Mouse (Mus musculus) intestine, embryonic 14.5 days (tissue): ENCODE data around the gene Vipas39. TPM values are rescaled to one million over a fixed set of nuclear protein-coding genes. Genes with fewer than 3 reads are reported as not detected.

Experiments used
- ATAC-seq: fragments of 200-750 bp; cut with Nextera tagmentation; replicated peaks from 2 replicates; pipeline ENCODE4 v1.8.0; 2017; ENCODE audit warnings: low read depth, moderate number of reproducible peaks, moderate TSS enrichment, moderate library complexity; ENCODE audit not compliant: low FRiP score, low TSS enrichment
- DNase-seq: peaks from one replicate; pipeline ENCODE4 v3.0.0-alpha.2; 2018; ENCODE audit warnings: low spot score
- H3K27ac ChIP-seq: fragments of 300-500 bp; sonication (generic); 2 replicates; pipeline ENCODE4 v1.5.1; 2014; ENCODE audit warnings: low read depth, mild to moderate bottlenecking, control low read depth
- H3K27me3 ChIP-seq: fragments of 300-500 bp; sonication (generic); replicated peaks from 2 replicates; pipeline ENCODE4 v1.6.1; 2014; ENCODE audit warnings: low read length, control low read depth; ENCODE audit not compliant: control insufficient read depth, insufficient read depth
- H3K36me3 ChIP-seq: fragments of 300-500 bp; sonication (generic); 2 replicates; pipeline ENCODE4 v1.6.1; 2014; ENCODE audit warnings: low read length, control low read depth; ENCODE audit not compliant: control insufficient read depth, insufficient read depth
- H3K4me1 ChIP-seq: fragments of 300-500 bp; sonication (generic); replicated peaks from 2 replicates; pipeline ENCODE4 v1.6.1; 2014; ENCODE audit warnings: low read length, control low read depth, mixed read lengths; ENCODE audit not compliant: control insufficient read depth, insufficient read depth
- H3K4me2 ChIP-seq: fragments of 300-500 bp; sonication (generic); 2 replicates; pipeline ENCODE4 v1.6.1; 2014; ENCODE audit warnings: low read length
- H3K4me3 ChIP-seq: fragments of 300-500 bp; sonication (generic); 2 replicates; pipeline ENCODE4 v1.5.1; 2014; ENCODE audit warnings: low read depth, low read length, control low read depth, mixed read lengths
- H3K9ac ChIP-seq: fragments of 300-500 bp; sonication (generic); 2 replicates; pipeline ENCODE4 v1.6.1; 2014; ENCODE audit warnings: mild to moderate bottlenecking, low read length
- H3K9me3 ChIP-seq: fragments of 300-500 bp; sonication (generic); 2 replicates; pipeline ENCODE4 v1.6.1; 2016; ENCODE audit warnings: low read length, control low read depth; ENCODE audit not compliant: control insufficient read depth
- WGBS: fragments of 180-500 bp; shearing (Covaris S2); extraction: QIAGEN DNeasy Blood & Tissue Kit; methylation state at CpG from one replicate; pipeline ENCODE4 v1.1.7; 2014; 5-methylcytosine and 5-hydroxymethylcytosine counted together
- polyA plus RNA-seq: library from polyadenylated mRNA; unstranded; fragments of >200 nt; fragmentation: Nextera tagmentation; extraction: Ambion mirVana; gene quantifications from 2 replicates; pipeline ENCODE4 v1.2.1, GENCODE M21; 2014

The Vipas39 gene
- polyA plus RNA-seq, 1 experiment from 2014 or later = 40.8 TPM

DNA sequence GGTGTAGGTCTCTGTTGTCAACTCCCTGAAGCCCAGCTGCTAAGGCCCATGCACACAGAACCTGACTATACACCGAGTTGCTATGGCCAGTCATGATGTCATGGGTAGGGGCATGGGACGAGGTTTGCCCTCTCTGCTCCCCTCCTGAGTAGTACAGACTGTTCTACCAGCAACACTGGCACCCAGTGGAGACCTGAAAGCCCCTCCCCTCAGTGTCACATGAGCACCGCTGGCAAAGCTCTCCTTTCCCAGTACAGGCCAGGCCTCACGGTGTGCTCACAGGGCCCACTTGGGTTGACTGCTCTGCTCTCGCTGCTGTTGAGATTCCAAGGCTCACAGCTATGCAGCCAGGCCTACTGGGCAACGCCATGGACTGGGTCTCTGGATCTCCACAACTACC is 27.9 kb upstream of the Vipas39 start:
- H3K9ac ChIP-seq = no peak overlapping the region
- DNase-seq (no peak), ATAC-seq (no peak)
- no peaks in the 10 kb centered on the region for H3K36me3 ChIP-seq
- H3K27me3 ChIP-seq = peaks cover 9% of the 10 kb centered on the region
- H3K4me3 ChIP-seq = no peak overlapping the region
- 69% methylated on average over 6 of the region's 6 CpGs for WGBS
- H3K4me2 ChIP-seq = no peak overlapping the region
- no peak overlapping the region for H3K27ac ChIP-seq
- no peaks in the 10 kb centered on the region for H3K4me1 ChIP-seq
- H3K9me3 ChIP-seq = no peaks in the 10 kb centered on the region

DNA sequence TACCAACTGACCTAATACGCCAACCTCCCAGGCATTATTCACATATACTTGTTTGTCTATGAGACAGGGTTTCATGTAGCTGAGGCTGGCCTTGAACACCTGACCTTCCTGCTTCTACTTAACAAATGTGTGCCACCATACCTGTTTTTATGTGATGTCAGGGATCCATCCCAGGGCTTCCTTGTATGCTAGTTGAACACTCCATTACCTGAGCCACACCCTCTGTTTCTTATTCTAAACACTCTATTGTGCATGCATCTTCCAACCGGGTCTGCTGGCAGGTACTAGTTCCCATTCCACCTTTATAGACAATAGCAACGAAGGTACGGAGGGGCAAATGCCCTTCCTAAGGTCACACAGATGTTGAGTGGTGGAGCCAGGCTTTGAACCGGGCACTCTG is 23.0 kb upstream of the Vipas39 start:
- WGBS = 92% methylated on average over 5 of the region's 5 CpGs
- no peak overlapping the region for H3K9ac ChIP-seq
- H3K36me3 ChIP-seq = no peaks in the 10 kb centered on the region
- H3K9me3 ChIP-seq = 0 out of 2 replicates have a peak, but pooled peaks cover 3% of the 10 kb centered on the region
- no peak overlapping the region for H3K4me2 ChIP-seq
- no peaks in the 10 kb centered on the region for H3K27me3 ChIP-seq
- no peak for ATAC-seq
- no peak overlapping the region for H3K4me3 ChIP-seq
- no peak overlapping the region for H3K27ac ChIP-seq
- H3K4me1 ChIP-seq = no peaks in the 10 kb centered on the region
- no peak for DNase-seq

DNA sequence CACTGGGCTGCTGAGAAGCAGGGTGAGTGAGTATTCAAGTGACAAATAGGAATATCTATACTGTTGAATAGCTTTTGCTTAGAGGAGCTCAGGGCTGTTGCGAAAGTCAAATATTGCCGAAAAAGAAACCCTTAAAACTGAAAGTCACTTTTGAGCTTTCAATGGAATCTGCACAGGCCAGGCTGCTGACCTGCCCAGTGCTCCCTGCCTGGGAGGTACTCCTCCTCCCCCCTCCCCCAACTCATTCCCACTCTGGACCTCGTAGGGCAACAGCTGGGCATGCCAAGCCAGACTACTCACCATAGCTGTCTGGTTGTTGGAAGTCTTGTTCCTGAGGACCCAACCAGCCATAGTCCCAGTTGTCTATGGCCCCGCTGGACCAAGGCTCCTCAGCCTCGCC is 18.7 kb upstream of the Vipas39 start:
- Histone ChIP-seq H3K9ac (no peak overlapping the region), H3K27ac (no peak overlapping the region), H3K27me3 (no peaks in the 10 kb centered on the region), H3K36me3 (no peaks in the 10 kb centered on the region), H3K4me1 (no peaks in the 10 kb centered on the region), H3K9me3 (0 out of 2 replicates have a peak, but pooled peaks cover 3% of the 10 kb centered on the region), H3K4me2 (no peak overlapping the region), H3K4me3 (no peak overlapping the region)
- ATAC-seq (no peak), DNase-seq (no peak)
- 80% methylated on average over 5 of the region's 5 CpGs for WGBS

DNA sequence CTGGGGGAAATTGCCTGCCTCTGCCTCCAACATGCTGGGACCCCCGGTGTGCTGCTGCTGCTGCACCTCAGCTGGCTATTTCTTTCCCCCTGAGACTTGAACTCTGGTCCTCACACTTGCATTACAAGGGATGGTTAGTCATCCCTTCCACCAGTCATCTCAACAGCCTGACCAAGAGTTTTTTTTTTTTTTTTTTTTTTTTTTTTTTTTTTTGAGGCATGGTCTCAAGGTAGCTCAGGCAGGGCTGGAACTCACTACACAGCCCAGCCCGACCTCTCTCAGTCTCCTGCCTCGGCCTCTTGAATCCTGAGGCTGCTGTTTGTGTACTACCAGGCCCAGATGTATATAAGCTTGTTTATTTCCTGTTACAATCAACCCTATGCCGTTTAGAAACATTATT is 18.2 kb upstream of the Vipas39 start:
- no peaks in the 10 kb centered on the region for H3K27me3 ChIP-seq
- ATAC-seq (no peak), DNase-seq (no peak)
- WGBS = 70% methylated on average over 4 of the region's 4 CpGs
- no peak overlapping the region for H3K4me2 ChIP-seq
- 0 out of 2 replicates have a peak, but pooled peaks cover 3% of the 10 kb centered on the region for H3K9me3 ChIP-seq
- H3K4me1 ChIP-seq = no peaks in the 10 kb centered on the region
- H3K9ac ChIP-seq = no peak overlapping the region
- H3K4me3 ChIP-seq = no peak overlapping the region
- no peaks in the 10 kb centered on the region for H3K36me3 ChIP-seq
- H3K27ac ChIP-seq = no peak overlapping the region

DNA sequence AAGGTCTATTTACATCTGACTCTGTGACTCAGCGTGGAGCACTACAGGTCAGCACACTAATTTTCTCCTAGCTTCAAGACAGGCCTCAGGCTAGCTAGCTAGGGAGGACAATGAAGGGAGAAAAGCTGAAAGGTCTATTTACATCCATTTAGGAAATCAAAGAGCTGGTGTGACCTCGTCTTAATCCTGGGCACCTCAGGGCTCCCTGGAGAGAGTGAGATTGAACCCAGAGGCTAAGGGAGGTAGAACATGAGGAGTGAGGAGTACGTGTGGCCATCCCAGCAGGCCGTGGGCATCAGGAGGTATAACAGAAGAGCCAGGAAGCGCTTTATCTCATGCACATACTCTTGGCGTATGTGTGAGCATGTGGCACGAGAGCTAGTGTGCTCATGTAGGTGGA is 17.6 kb upstream of the Vipas39 start:
- no peak for ATAC-seq
- H3K9me3 ChIP-seq = 0 out of 2 replicates have a peak, but pooled peaks cover 3% of the 10 kb centered on the region
- no peaks in the 10 kb centered on the region for H3K36me3 ChIP-seq
- H3K9ac ChIP-seq = no peak overlapping the region
- H3K27ac ChIP-seq = no peak overlapping the region
- no peak for DNase-seq
- H3K27me3 ChIP-seq = no peaks in the 10 kb centered on the region
- no peak overlapping the region for H3K4me2 ChIP-seq
- H3K4me3 ChIP-seq = no peak overlapping the region
- H3K4me1 ChIP-seq = no peaks in the 10 kb centered on the region; the same call in 1 of the 2 replicates
- WGBS = 69% methylated on average over 7 of the region's 7 CpGs

GRCm38 (mm10) chr12:87282743-87283142 is 16.7 kb upstream of the Vipas39 start:
- Histone ChIP-seq H3K36me3 (no peaks in the 10 kb centered on the region), H3K27ac (no peak overlapping the region), H3K4me2 (no peak overlapping the region), H3K4me3 (no peak overlapping the region), H3K9me3 (no peaks in the 10 kb centered on the region), H3K9ac (no peak overlapping the region), H3K27me3 (no peaks in the 10 kb centered on the region), H3K4me1 (peaks cover 4% of the 10 kb centered on the region; the same call in 1 of the 2 replicates)
- 94% methylated on average over 4 of the region's 4 CpGs for WGBS
- DNase-seq (no peak), ATAC-seq (no peak)

DNA sequence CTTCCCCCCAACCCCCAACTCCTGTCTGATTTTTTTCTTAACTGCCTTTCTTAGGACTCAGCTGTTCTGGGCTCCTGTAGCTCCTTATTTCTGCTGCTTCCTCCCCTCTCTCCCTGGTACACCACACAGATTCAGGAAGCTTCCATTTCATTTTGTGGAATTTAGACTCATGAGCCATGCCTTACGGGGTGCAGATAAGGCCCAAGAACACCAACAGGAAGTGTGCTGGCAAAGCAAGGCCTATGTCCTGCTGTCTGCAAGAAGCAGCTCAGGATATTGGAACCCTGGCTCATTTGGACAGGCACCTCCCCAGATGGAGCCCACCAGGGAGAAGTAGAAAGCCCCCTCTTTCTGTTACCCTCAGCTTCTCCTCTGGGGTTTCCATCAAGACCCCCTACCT is 15.7 kb upstream of the Vipas39 start:
- no peak for ATAC-seq

GRCm38 (mm10) chr12:87279879-87280278 is 13.8 kb upstream of the Vipas39 start:
- Histone ChIP-seq H3K36me3 (peaks cover 18% of the 10 kb centered on the region), H3K27me3 (no peaks in the 10 kb centered on the region), H3K9me3 (no peaks in the 10 kb centered on the region), H3K9ac (no peak overlapping the region), H3K4me3 (no peak overlapping the region), H3K4me1 (peaks cover 4% of the 10 kb centered on the region; the same call in 1 of the 2 replicates), H3K4me2 (no peak overlapping the region), H3K27ac (no peak overlapping the region)
- DNase-seq (no peak), ATAC-seq (no peak)
- 52% methylated on average over 14 of the region's 14 CpGs for WGBS

More for the DNA sequence above, 15.7 kb upstream of the Vipas39 start:
- 70% methylated on average over 1 of the region's 1 CpGs for WGBS
- H3K27ac ChIP-seq = no peak overlapping the region
- H3K9me3 ChIP-seq = no peaks in the 10 kb centered on the region
- peaks cover 4% of the 10 kb centered on the region; the same call in 1 of the 2 replicates for H3K4me1 ChIP-seq
- no peak overlapping the region for H3K9ac ChIP-seq
- no peaks in the 10 kb centered on the region for H3K27me3 ChIP-seq
- no peak for DNase-seq
- H3K4me2 ChIP-seq = no peak overlapping the region
- H3K36me3 ChIP-seq = no peaks in the 10 kb centered on the region
- H3K4me3 ChIP-seq = no peak overlapping the region

- Histone ChIP-seq H3K4me1 (peaks cover 4% of the 10 kb centered on the region; the same call in 1 of the 2 replicates), H3K27me3 (no peaks in the 10 kb centered on the region), H3K4me3 (no peak overlapping the region), H3K27ac (no peak overlapping the region), H3K9me3 (no peaks in the 10 kb centered on the region), H3K4me2 (no peak overlapping the region), H3K9ac (no peak overlapping the region), H3K36me3 (peaks cover 23% of the 10 kb centered on the region)
- WGBS = 41% methylated on average over 3 of the region's 3 CpGs
- DNase-seq = no peak
- ATAC-seq = 0 out of 2 replicates have a peak, but pooled peaks have one; percentile 13
Measured at GRCm38 (mm10) chr12:87279350-87279749, 13.3 kb upstream of the Vipas39 start.
